Mouse (Mus musculus) myocyte (in vitro differentiated cells): ENCODE results near the gene Txk.

Experiments used
- POLR2A ChIP-seq: IDR thresholded peaks from one replicate; pipeline ENCODE4 v1.6.1; 2011; ENCODE audit warnings: low read depth, mild to moderate bottlenecking, control low read depth, moderate library complexity; ENCODE audit not compliant: insufficient read length
- USF1 ChIP-seq: IDR thresholded peaks from one replicate; pipeline ENCODE4 v1.6.1; 2011; ENCODE audit warnings: low read depth, mild to moderate bottlenecking, control low read depth, moderate library complexity

DNA sequence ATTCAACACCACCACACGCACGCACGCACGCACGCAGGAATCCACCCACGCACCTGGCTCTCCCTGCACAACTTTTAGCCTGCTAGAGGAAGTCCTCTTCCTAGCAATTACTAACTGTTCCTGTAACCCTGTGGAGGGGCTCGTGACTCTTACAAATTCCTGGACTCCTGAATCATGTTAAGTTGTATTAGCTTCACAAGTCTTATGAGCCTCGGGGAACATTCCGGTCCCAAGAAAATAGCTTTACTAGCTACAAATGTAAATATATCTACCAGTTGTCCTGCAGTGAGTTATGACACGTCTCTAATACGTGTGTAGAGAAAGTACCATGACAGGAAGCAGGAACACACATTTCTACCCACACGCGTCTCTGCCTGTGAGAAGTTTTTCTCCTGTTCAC lies 43.1 kb downstream of the Txk start:
- TF ChIP-seq POLR2A (no peak), USF1 (no peak)
